Mouse (Mus musculus) heart, postnatal 36 days (tissue): ENCODE measurements at regions not wholly inside any gene's neighbourhood (a gene's known extent, or its start where the extent isn't known, plus 50 kb on each side); places are given as distances from the start of the nearest gene placed in this dataset.

Experiments
- DNase-seq, 2 experiments: peaks; one replicate each; pipeline ENCODE4 v3.0.0; 2021 to 2022
- intact Hi-C: fragments of 180-260 bp; cut with DNase I; formaldehyde crosslinking; loops from one replicate; pipeline ENCODE4 v1.15.1; 2025

GRCm38 (mm10) chr1:121631466-121631865 lies 63.7 kb upstream of the Ddx18 start:
- peak in 1 of 2 experiments; percentile 1 for DNase-seq
- intact Hi-C loops, result no loop called here

- no peak for DNase-seq
- intact Hi-C loops, result no loop called here
These were observed 52.5 kb upstream of the Ddx18 start for GRCm38 (mm10) chr1:121620262-121620661.

GRCm38 (mm10) chr1:121618550-121618949 lies 50.8 kb upstream of the Ddx18 start:
- intact Hi-C loops, result no loop called here
- no peak for DNase-seq
